Mouse (Mus musculus) ES-E14 (cell line): Measurements from ENCODE around the gene Gm13272.
"Not testable (repeated sequence)": the region's sequence is repeated elsewhere in the genome, so short reads cannot be mapped to it uniquely, and the experiment has no call there.

Source experiments
- HCFC1 ChIP-seq: IDR thresholded peaks from 2 replicates; pipeline ENCODE4 v1.6.1; 2012; ENCODE audit warnings: low read length, inconsistent platforms, borderline replicate concordance; ENCODE audit not compliant: insufficient read depth
- ZC3H11A ChIP-seq: IDR thresholded peaks from 2 replicates; pipeline ENCODE4 v1.6.1; 2012; ENCODE audit warnings: low read depth, mild to moderate bottlenecking, inconsistent platforms, low read length, borderline replicate concordance

DNA sequence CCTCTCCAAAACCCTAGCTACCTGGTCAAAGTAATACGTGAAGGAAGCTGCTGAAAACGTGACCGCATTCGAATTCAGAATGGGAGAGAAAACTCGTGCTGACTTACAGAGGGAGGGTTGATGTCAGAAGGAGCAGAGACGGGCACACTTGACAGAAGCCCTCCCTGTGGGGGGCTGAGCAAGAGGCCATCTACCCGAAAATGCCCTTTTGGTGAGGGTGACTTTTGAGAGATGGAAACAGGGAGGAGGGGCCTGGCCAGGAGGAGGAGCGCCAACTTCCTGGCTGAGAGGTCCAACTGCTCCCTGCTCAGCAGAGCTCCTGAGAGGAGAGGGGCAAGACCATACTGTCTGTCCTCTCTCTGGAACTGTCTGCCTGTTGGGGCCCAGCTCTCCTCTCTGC, 25.6 kb downstream of the Gm13272 start, which contains the start of gene Gm13288:
- not testable (repeated sequence) for TF ChIP-seq HCFC1, ZC3H11A
